Mouse (Mus musculus) midbrain, embryonic 12.5 days (tissue): ENCODE results near the gene Olfr434. TPM values are rescaled to one million over a fixed set of nuclear protein-coding genes. Genes with fewer than 3 reads are reported as not detected.

Experiments
- ATAC-seq: fragments of 200-750 bp; cut with Nextera tagmentation; 2 replicates; pipeline ENCODE4 v1.8.0; 2017; ENCODE audit warnings: low read depth, moderate TSS enrichment, moderate library complexity; ENCODE audit not compliant: low FRiP score
- H3K27ac ChIP-seq: fragments of 300-500 bp; sonication (generic); replicated peaks from 2 replicates; pipeline ENCODE4 v1.5.1; 2016; ENCODE audit warnings: mild to moderate bottlenecking
- H3K27me3 ChIP-seq: fragments of 300-500 bp; sonication (generic); 2 replicates; pipeline ENCODE4 v1.6.1; 2016; ENCODE audit warnings: mild to moderate bottlenecking
- H3K36me3 ChIP-seq: fragments of 300-500 bp; sonication (generic); 2 replicates; pipeline ENCODE4 v1.6.1; 2016
- H3K4me1 ChIP-seq: fragments of 300-500 bp; sonication (generic); 2 replicates; pipeline ENCODE4 v1.6.1; 2016
- H3K4me2 ChIP-seq: fragments of 300-500 bp; sonication (generic); replicated peaks from 2 replicates; pipeline ENCODE4 v1.6.1; 2016; ENCODE audit warnings: mild to moderate bottlenecking, moderate library complexity
- H3K4me3 ChIP-seq: fragments of 300-500 bp; sonication (generic); 2 replicates; pipeline ENCODE4 v1.5.1; 2016; ENCODE audit warnings: mild to moderate bottlenecking
- H3K9ac ChIP-seq: fragments of 300-500 bp; sonication (generic); replicated peaks from 2 replicates; pipeline ENCODE4 v1.6.1; 2016; ENCODE audit warnings: mild to moderate bottlenecking, moderate library complexity
- H3K9me3 ChIP-seq: fragments of 300-500 bp; sonication (generic); 2 replicates; pipeline ENCODE4 v1.6.1; 2016; ENCODE audit warnings: mild to moderate bottlenecking
- WGBS: fragments of 180-500 bp; shearing (Covaris S2); methylation state at CpG from one replicate; pipeline ENCODE4 v1.1.7; 2016; 5-methylcytosine and 5-hydroxymethylcytosine counted together
- polyA plus RNA-seq: library from polyadenylated mRNA; unstranded; fragments of >200 nt; fragmentation: Nextera tagmentation; extraction: Ambion mirVana; gene quantifications from 2 replicates; pipeline ENCODE4 v1.2.1, GENCODE M21; 2016

Olfr434 gene
- polyA plus RNA-seq, 1 experiment from 2014 or later = not detected

- Histone ChIP-seq H3K9ac (no peak overlapping the region), H3K4me1 (no peaks in the 10 kb centered on the region), H3K9me3 (no peaks in the 10 kb centered on the region), H3K36me3 (no peaks in the 10 kb centered on the region), H3K27ac (no peak overlapping the region), H3K4me3 (no peak overlapping the region), H3K4me2 (no peak overlapping the region), H3K27me3 (no peaks in the 10 kb centered on the region)
- 76% methylated on average over 3 of the region's 3 CpGs for WGBS
- ATAC-seq = no peak
Observed at GRCm38 (mm10) chr6:43247396-43247795, 34.6 kb downstream of the Olfr434 start.

GRCm38 (mm10) chr6:43252994-43253393 lies 40.2 kb downstream of the Olfr434 start:
- no peaks in the 10 kb centered on the region for H3K4me1 ChIP-seq
- H3K9me3 ChIP-seq = no peaks in the 10 kb centered on the region
- H3K4me3 ChIP-seq = no peak overlapping the region
- H3K36me3 ChIP-seq = no peaks in the 10 kb centered on the region
- 85% methylated on average over 1 of the region's 1 CpGs for WGBS
- H3K4me2 ChIP-seq = no peak overlapping the region
- H3K9ac ChIP-seq = no peak overlapping the region
- H3K27ac ChIP-seq = no peak overlapping the region
- H3K27me3 ChIP-seq = no peaks in the 10 kb centered on the region
- no peak for ATAC-seq

- WGBS = 73% methylated on average over 7 of the region's 7 CpGs
- H3K9ac ChIP-seq = no peak overlapping the region
- H3K27ac ChIP-seq = no peak overlapping the region
- no peak overlapping the region for H3K4me2 ChIP-seq
- H3K27me3 ChIP-seq = no peaks in the 10 kb centered on the region
- H3K4me1 ChIP-seq = no peaks in the 10 kb centered on the region
- H3K9me3 ChIP-seq = no peaks in the 10 kb centered on the region
- no peak overlapping the region for H3K4me3 ChIP-seq
- no peak for ATAC-seq
- no peaks in the 10 kb centered on the region for H3K36me3 ChIP-seq
Observed at GRCm38 (mm10) chr6:43254193-43254926, 41.5 kb downstream of the Olfr434 start.

GRCm38 (mm10) chr6:43260756-43261155 lies 47.9 kb downstream of the Olfr434 start:
- 72% methylated on average over 2 of the region's 2 CpGs for WGBS

GRCm38 (mm10) chr6:43265363-43266041 lies 52.7 kb downstream of the Olfr434 start, which contains the start of gene Arhgef5:
TSS of gene Arhgef5 (plus strand) at chr6:43265582.
- WGBS = under 1% methylated on average over 45 of the region's 48 CpGs
- peak; percentile 84 for ATAC-seq
- peaks cover 11% of the 10 kb centered on the region for H3K4me1 ChIP-seq
- peaks cover 34% of the 10 kb centered on the region for H3K27me3 ChIP-seq
- H3K9ac ChIP-seq = peak within 1 kb of the TSS; percentile 66
- no peaks in the 10 kb centered on the region for H3K36me3 ChIP-seq
- peak within 1 kb of the TSS; percentile 95 for H3K4me2 ChIP-seq
- no peaks in the 10 kb centered on the region for H3K9me3 ChIP-seq
- no peak within 1 kb of the TSS for H3K27ac ChIP-seq
- H3K4me3 ChIP-seq = peak within 1 kb of the TSS; percentile 55

More at GRCm38 (mm10) chr6:43260756-43261155, 47.9 kb downstream of the Olfr434 start:
- no peak overlapping the region for H3K4me2 ChIP-seq
- no peaks in the 10 kb centered on the region for H3K36me3 ChIP-seq
- H3K4me3 ChIP-seq = no peak overlapping the region
- peaks cover 7% of the 10 kb centered on the region for H3K4me1 ChIP-seq
- no peak overlapping the region for H3K9ac ChIP-seq
- H3K27me3 ChIP-seq = peaks cover 19% of the 10 kb centered on the region
- no peak overlapping the region for H3K27ac ChIP-seq
- H3K9me3 ChIP-seq = no peaks in the 10 kb centered on the region
- no peak for ATAC-seq

GRCm38 (mm10) chr6:43266356-43266755 lies 53.5 kb downstream of the Olfr434 start:
- no peak for ATAC-seq
- H3K9ac ChIP-seq = no peak overlapping the region
- peaks cover 11% of the 10 kb centered on the region for H3K4me1 ChIP-seq
- H3K9me3 ChIP-seq = no peaks in the 10 kb centered on the region
- WGBS = 4% methylated on average over 8 of the region's 8 CpGs
- peaks cover 34% of the 10 kb centered on the region for H3K27me3 ChIP-seq
- peak overlapping the region; percentile 95 for H3K4me2 ChIP-seq
- H3K27ac ChIP-seq = no peak overlapping the region
- H3K36me3 ChIP-seq = no peaks in the 10 kb centered on the region
- peak overlapping the region; percentile 55 for H3K4me3 ChIP-seq

Other genes starting within 250 kb of the Olfr434 start
- not detected in 2 replicates for gene Olfr441, start 106.7 kb upstream of the Olfr434 start, polyA plus RNA-seq
- not detected in 2 replicates for gene Olfr237-ps1, start 66.5 kb upstream of the Olfr434 start, polyA plus RNA-seq
- gene Olfr437, start 49.7 kb upstream of the Olfr434 start, polyA plus RNA-seq = not detected in 2 replicates
- gene Olfr13, start 40.9 kb upstream of the Olfr434 start, polyA plus RNA-seq = not detected in 2 replicates
- gene Olfr435, start 15.9 kb upstream of the Olfr434 start, polyA plus RNA-seq = not detected in 2 replicates
- not detected in 2 replicates for gene Olfr47, start 18.5 kb downstream of the Olfr434 start, polyA plus RNA-seq
- 2.8 and 3.2 TPM in 2 replicates for gene Arhgef5, start 52.6 kb downstream of the Olfr434 start, polyA plus RNA-seq
- gene Nobox, start 96.5 kb downstream of the Olfr434 start, polyA plus RNA-seq = not detected in 2 replicates